Mouse (Mus musculus) megakaryocyte progenitor cell, adult 5-6 weeks (primary cell): ENCODE measurements around the gene Cables2. TPM values are rescaled to one million over a fixed set of nuclear protein-coding genes. Genes with fewer than 3 reads are reported as not detected.

Source experiments
- ATAC-seq: replicated peaks from 2 replicates; pipeline ENCODE4 v1.8.0; 2016; ENCODE audit warnings: mild to moderate bottlenecking, moderate TSS enrichment, inconsistent platforms; ENCODE audit not compliant: poor library complexity
- total RNA-seq, 2 experiments: library from RNA; stranded (forward) in 1 of 2; stranded (reverse) in 1 of 2; fragments of 157-497, 149-512 nt in 1 of 2; fragments of 200-1000 nt in 1 of 2; gene quantifications; 2 replicates each; pipeline versions ENCODE4 v1.2.3 to v1.2.4; 2015 to 2017

The Cables2 gene
- 12.6 and 15.1 TPM in 2 replicates for total RNA-seq (2015)
- 9.9 and 12.7 TPM in 2 replicates for total RNA-seq (2017)

GRCm38 (mm10) chr2:180273394-180274244 lies at the start of gene Cables2:
Cables2 (minus strand) TSS chr2:180273496.
- ATAC-seq: peak; percentile 77

DNA sequence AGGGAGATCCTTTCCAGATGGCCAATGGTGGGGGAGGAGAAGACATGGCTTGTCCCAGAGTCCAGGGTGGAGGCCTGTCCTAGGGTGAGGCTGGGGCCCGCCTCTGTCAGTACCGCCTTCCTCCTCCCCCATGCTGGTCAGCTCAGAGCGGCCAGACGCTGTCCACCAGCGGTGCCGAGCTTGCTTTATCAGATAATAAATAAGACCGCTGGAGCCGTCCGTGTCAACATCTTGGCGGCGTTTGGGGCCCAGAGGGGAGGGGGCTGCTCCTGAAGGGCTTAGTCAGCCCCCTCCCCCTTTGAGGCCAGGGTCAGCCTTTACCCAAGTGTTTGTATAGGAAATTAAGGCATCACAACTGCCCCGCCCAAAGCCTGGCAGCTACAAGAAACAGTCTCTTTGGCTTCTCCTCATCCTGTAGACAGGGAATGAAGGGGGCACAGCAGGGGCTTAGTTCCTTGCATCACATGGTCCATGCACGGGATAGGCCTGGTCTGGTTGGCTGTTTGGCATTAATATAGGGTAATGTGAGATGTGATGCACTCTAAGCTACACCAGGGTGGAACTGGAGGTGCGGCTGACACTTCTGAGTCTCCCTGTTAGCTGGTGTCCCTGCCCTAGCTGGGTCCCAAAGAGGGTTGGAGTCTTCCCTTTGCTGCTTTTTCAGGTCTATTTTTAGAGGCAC lies 49.5 kb upstream of the Cables2 start:
- ATAC-seq: no peak

- ATAC-seq: peak; percentile 52; the same call in 1 of the 2 replicates
Measured at GRCm38 (mm10) chr2:180320216-180320615, 46.9 kb upstream of the Cables2 start.

DNA sequence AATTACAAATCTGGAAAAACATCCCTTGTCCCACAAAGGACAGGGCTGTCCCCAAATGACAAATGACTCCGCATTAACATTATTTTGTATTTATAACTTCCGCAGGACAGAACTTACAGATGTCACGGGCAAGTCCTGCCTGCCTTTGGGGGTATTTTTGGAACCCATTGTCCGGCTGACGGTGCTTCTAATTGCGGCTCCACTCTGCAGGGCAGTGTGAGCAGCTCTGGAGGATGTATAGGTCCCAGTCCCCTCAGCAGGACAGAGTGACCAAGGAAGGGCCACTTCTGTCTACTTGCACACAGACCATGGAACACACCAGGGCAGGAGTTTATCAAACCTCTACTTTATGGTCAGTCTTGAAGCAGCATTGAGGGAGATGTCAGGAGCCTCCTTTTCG lies 44.3 kb upstream of the Cables2 start:
- no peak for ATAC-seq

- ATAC-seq: no peak
Measured at GRCm38 (mm10) chr2:180314292-180314691, 41.0 kb upstream of the Cables2 start.

DNA sequence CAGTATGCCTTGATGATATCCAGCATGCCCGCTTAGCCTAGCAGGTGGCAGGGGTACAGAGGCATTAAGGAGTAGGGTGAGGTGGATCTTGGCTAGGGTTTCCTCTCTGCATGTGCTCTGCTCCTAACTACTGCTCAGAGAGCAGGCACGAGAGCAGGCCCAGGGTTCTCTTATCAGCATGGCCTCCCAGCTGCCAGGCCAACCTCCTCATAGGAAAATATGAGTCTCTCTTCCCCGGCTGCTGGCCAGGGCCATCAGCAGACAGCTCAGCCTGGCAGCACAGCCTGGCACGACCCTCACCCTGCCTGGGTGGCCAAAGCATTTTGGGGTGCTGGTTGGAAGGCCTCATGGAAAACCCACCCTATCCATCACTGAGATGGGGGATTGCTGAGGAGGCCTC lies 37.9 kb upstream of the Cables2 start:
- no peak for ATAC-seq

DNA sequence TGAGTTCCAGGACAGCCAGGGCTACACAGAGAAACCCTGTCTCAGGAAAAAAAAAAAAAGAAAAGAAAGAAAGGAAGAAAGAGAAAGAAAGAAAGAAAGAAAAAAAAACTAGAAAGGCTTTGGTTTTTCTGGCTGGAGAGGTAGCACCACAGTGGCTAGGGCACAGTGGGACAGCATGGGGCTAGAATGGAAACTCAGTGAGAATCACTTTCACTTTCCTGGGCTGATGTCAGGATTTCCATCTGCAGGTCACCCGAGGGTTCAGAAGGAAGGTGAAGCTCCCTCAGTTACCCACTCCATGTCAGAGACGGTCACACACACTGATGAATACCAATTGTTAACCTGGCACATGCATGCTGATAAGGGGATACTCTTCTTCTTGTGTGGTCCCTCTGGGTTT lies 34.4 kb upstream of the Cables2 start:
- no peak for ATAC-seq

DNA sequence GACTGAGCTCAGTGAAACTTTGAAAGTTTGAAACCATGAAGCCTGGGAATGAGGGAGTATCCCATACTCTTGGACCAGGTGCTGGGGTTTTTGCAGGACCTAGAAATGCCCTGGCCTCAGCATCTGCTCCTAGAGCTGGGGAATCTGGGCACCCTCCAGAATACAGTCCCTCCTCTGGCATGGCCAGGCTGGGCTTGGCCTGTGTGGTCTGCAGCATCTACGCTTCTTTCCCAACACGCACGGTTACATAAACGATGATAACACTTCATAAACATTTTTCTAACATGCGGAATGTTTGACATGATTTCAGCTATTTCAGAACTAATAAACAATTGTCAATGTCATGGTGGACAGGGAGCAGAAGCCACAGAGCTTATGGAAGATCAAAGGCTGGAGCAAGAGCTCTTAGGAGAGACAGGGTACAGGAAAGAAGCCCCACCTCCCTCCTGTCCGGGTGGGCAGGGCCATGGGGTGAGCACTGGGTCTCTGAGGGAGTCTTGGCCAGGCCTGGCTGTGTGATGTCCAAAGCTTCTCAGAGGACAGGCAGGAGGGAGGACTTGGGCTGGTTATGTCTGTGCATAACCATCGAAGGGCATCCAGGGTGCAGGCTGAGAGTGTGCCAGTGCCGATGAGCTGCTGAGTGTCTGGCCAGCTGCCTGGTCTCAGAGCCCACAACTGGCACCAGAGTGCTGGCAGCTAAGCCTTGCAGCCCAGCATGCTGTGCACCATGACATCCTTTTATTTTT lies 33.3 kb upstream of the Cables2 start:
- no peak for ATAC-seq

DNA sequence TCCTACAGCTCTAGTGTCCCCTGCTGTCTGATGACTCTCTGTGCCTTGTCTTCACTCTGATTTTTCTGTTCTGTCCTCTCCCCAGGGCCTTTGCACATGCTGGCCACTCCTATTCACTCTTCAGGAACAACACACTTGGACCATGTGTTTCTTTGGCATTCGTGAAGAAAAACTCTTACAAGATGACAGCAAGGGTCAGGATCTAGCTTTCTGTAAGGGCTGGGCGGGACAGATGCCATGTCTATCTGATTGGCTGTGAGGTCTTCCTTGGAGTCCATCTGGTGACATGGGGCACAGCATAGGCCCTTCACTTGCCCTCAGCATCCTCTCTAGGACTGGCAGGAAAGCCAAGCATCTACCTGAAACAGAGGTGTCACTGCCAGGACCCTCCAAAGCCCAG lies 32.7 kb upstream of the Cables2 start:
- no peak for ATAC-seq

DNA sequence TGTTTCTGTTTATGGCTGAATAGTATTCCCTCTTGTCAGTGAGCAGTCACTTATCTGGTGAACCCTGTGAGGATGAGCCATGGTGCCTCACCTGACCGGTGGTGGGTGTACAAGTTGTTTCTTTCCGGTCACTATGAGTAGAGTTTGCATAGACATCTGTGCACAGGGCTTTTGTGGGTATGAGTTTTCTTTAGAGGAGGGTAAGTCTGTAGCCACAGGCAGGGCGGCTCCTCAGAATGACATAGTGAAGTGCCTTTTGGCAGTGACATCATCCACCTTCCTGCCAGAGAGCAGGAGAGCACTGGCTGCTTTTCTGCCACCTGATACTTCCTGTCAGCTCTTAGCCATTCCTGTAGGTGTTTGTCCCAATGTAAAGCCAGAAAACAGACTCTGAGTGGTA lies 32.2 kb upstream of the Cables2 start:
- no peak for ATAC-seq

- no peak for ATAC-seq
Measured at GRCm38 (mm10) chr2:180304554-180304953, 31.3 kb upstream of the Cables2 start.

- no peak for ATAC-seq
Measured at GRCm38 (mm10) chr2:180303468-180303867, 30.2 kb upstream of the Cables2 start.

DNA sequence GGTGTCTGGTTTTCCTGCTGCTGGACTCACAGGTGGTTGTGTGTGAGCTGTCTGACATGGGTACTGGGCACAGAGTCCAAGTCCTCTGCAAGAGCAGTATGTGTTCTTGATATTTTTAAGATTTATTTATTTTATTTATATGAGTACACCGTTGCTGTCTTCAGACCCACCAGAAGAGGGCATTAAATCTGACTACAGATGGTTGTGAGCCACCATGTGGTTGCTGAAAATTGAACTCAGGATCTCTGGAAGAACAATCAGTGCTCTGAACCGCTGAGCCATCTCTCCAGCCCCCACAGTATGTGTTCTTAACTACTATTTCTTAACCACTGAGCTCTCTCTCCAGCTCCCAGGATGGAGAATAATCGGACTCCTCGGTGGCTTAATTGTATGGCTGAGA lies 28.9 kb upstream of the Cables2 start:
- no peak for ATAC-seq

GRCm38 (mm10) chr2:180300771-180301170 lies 27.5 kb upstream of the Cables2 start:
- no peak for ATAC-seq

- ATAC-seq: no peak
Measured at GRCm38 (mm10) chr2:180300252-180300651, 27.0 kb upstream of the Cables2 start.

GRCm38 (mm10) chr2:180292906-180293305 lies 19.6 kb upstream of the Cables2 start:
- ATAC-seq: no peak

GRCm38 (mm10) chr2:180292026-180292425 lies 18.7 kb upstream of the Cables2 start:
- ATAC-seq: no peak

GRCm38 (mm10) chr2:180291566-180291965 lies 18.3 kb upstream of the Cables2 start:
- no peak for ATAC-seq

DNA sequence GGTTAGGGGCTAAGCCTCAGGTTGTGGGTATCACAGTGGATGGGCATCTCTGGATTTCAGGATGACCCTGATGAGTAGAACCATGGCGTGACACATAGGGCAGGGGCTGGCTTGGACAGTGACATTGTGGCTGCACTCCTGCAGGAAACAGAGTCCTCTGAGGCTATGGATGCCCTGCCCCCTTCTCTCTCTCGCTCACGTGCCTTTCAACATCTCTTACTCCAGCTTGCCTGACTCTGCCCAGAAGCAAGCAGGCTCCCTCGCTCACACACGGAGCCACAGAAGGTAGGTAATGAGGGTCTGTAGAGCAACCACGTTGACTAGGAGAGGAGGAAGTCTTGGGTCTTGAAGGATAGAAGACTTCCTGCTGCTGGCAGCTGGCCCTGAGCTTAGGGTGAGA lies 17.2 kb upstream of the Cables2 start:
- no peak for ATAC-seq

DNA sequence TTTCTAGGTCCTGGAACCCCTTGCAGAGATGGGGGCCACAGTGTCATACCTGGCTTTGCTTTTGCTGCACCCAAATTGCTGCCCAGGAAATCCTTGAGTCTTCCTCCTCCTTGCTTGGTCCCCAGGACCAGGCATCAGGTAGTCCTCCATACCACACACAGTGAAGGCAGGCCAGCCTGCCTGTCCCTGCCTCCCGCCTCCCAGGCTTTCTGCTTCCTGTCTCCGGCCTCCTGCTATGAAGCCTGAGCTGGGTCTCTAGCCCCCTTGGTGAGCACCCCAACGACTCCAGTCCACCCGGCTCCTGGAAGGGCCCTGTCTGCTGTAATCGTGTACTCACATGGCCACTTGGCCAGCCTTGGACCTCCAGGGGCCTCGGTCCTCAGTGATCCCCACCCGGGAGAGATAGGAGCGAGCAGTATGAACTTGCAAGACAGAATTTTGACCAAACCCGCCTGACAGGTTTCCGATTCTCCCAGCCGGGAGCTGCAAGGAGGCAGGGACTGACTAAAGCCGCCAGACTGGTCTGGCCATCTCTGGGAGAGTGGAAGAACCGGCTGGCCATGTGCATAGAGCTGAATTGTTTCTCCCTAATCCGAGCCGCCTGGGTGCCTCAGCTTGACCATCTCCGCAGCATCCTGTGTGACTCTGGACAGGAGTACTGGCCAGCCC lies 16.3 kb upstream of the Cables2 start, which contains the start of gene Rbbp8nl:
Gene Rbbp8nl (minus strand): TSS at position 440 of the 669 bp plus-strand sequence.
- no peak for ATAC-seq

DNA sequence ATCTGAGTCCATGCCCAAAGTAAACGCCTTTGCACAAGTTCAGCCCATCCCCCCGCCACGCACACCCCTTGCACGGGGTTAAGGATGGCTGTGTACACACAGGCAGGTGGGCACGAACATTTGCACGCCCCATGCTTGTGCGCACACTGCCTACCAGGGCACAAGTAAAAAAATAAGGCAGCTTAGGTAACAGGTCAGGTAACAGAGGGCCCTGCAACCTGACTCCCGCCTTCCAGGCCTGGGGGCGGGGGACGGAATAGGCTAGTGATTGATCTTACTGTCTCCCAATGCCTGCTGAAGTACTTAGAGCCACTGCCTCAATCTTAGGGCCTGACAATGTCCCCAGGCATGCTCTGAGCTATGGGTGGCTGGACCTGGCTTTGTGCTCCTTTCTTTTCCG lies 15.7 kb upstream of the Cables2 start:
- no peak for ATAC-seq
